Mouse (Mus musculus) kidney, adult 2 months (tissue): ENCODE measurements at regions not wholly inside any gene's neighbourhood (a gene's known extent, or its start where the extent isn't known, plus 50 kb on each side); places are given as distances from the start of the nearest gene placed in this dataset.

Experiments used
- DNase-seq: peaks from one replicate; pipeline ENCODE4 v3.0.0; 2021
- H3K27ac ChIP-seq: fragments of 200-500 bp; 2 replicates; pipeline ENCODE4 v1.5.1; 2012; ENCODE audit warnings: low read depth, low read length, control low read depth, inconsistent platforms; ENCODE audit not compliant: insufficient read depth
- H3K27me3 ChIP-seq: fragments of 200-500 bp; replicated peaks from 2 replicates; pipeline ENCODE4 v1.6.1; 2012; ENCODE audit warnings: mild to moderate bottlenecking, moderate library complexity, low read length, inconsistent platforms; ENCODE audit not compliant: control insufficient read depth, insufficient read depth
- H3K36me3 ChIP-seq: fragments of 200-500 bp; 2 replicates; pipeline ENCODE4 v1.6.1; 2012; ENCODE audit warnings: mild to moderate bottlenecking, moderate library complexity, low read length, inconsistent platforms; ENCODE audit not compliant: control insufficient read depth, insufficient read depth
- H3K4me1 ChIP-seq: fragments of 200-500 bp; 2 replicates; pipeline ENCODE4 v1.6.1; 2011; ENCODE audit warnings: low read length; ENCODE audit not compliant: control insufficient read depth, insufficient read depth
- H3K4me3 ChIP-seq: fragments of 200-500 bp; 2 replicates; pipeline ENCODE4 v1.5.1; 2011; ENCODE audit warnings: mild to moderate bottlenecking, low read depth, low read length, control low read depth; ENCODE audit not compliant: insufficient read depth
- CTCF ChIP-seq: fragments of 200-500 bp; conservative IDR thresholded peaks from 2 replicates; pipeline ENCODE4 v1.5.1; 2011; ENCODE audit warnings: low read depth, mild to moderate bottlenecking, control low read depth, low read length, moderate library complexity, mixed read lengths; ENCODE audit not compliant: insufficient read depth, insufficient read length
- POLR2A ChIP-seq: fragments of 200-500 bp; IDR thresholded peaks from one replicate; pipeline ENCODE4 v1.6.1; 2011; ENCODE audit warnings: low read depth, low read length, control low read depth
- WGBS: fragments of 180-500 bp; shearing (Covaris S2); methylation state at CpG from one replicate; pipeline ENCODE4 v1.1.7; 2018; 5-methylcytosine and 5-hydroxymethylcytosine counted together

- WGBS: 29% methylated on average over 1 of the region's 1 CpGs
- peak; percentile 41 for DNase-seq
- H3K27me3 ChIP-seq: no peaks in the 10 kb centered on the region
- H3K36me3 ChIP-seq: no peaks in the 10 kb centered on the region
- no peak overlapping the region for H3K27ac ChIP-seq
- no peak for TF ChIP-seq POLR2A
- no peak for TF ChIP-seq CTCF
- no peaks in the 10 kb centered on the region for H3K4me1 ChIP-seq
- no peak overlapping the region for H3K4me3 ChIP-seq
Observed at GRCm38 (mm10) chr16:53011847-53012246, 558.0 kb upstream of the Alcam start.

DNA sequence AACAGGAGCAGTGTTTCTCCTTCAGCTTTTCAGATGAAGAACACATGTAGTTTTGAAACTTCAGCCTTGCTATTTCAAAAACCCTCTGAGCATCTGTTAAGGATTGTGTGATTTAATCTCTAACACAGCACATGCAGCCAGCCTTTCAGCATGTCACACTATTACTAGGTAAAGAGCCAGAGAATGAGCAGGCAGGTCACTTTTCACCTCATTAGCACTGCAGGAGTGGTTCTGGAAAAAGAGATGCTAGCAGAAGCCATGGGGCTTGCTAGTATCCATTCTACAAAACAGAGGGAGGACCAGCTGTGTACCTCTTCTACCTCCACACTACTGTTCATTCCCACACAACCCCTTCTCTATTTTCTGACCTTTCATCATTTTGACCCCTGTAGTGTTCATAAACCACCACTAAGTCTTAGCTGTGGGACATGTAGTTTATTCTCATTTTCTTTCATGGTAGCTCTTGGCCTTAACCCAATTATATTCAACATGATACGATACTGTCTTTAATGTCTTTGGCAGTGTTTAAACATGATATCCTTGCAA, 535.1 kb upstream of the Alcam start:
- H3K27me3 ChIP-seq: no peaks in the 10 kb centered on the region
- H3K4me3 ChIP-seq: no peak overlapping the region
- no peak for DNase-seq
- H3K36me3 ChIP-seq: no peaks in the 10 kb centered on the region
- WGBS: 86% methylated on average over 1 of the region's 1 CpGs
- TF ChIP-seq CTCF (no peak), POLR2A (no peak)
- no peaks in the 10 kb centered on the region for H3K4me1 ChIP-seq
- H3K27ac ChIP-seq: no peak overlapping the region

DNA sequence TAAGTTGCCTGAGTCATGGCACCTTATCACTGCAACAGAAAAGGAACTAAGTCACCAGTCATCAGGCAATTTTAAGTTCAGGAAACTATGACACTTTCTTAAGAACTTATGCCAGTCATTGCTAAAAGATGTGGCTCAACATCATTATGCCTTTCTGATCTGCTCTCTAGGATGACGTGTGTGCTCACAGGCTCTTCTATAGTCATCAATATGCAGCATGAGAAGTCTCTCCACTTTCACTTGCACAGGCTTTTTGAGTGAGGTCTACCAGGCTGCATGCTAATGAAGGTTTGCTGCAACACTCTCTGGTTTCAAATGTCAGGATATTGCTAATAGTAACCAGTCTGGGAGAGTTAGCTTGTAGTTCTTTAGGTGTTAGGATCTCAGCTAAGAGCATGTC, 530.5 kb upstream of the Alcam start:
- Histone ChIP-seq H3K4me3 (no peak overlapping the region), H3K4me1 (no peaks in the 10 kb centered on the region), H3K36me3 (no peaks in the 10 kb centered on the region), H3K27me3 (no peaks in the 10 kb centered on the region), H3K27ac (no peak overlapping the region)
- WGBS: 66% methylated on average over 1 of the region's 1 CpGs
- no peak for DNase-seq
- TF ChIP-seq CTCF (no peak), POLR2A (no peak)

- Histone ChIP-seq H3K27me3 (no peaks in the 10 kb centered on the region), H3K36me3 (no peaks in the 10 kb centered on the region), H3K4me1 (no peaks in the 10 kb centered on the region), H3K27ac (no peak overlapping the region), H3K4me3 (no peak overlapping the region)
- TF ChIP-seq CTCF (no peak), POLR2A (no peak)
- no peak for DNase-seq
- 87% methylated on average over 2 of the region's 2 CpGs for whole genome bisulfite sequencing
Observed at GRCm38 (mm10) chr16:52980995-52981394, 527.1 kb upstream of the Alcam start.

DNA sequence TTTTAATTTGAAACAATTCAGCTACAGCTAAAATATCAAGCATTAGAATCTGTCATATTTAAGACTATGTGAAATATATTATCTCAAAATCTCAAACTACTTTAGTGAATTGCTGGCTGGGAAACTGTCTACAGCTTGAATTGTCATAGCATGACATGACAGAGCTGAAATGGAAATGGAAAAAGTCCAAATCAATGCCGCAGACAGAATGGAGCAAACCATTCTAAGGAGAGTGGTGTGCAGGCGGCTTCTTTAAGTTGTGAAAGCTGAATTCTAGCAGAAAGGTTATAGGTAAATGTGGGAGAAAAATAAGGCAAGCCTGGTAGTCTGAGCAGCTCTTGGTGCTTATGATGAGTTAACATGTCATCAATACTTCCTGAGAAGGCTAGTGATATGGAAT, 518.9 kb upstream of the Alcam start:
- H3K36me3 ChIP-seq: no peaks in the 10 kb centered on the region
- H3K4me3 ChIP-seq: no peak overlapping the region
- 94% methylated on average over 2 of the region's 2 CpGs for WGBS
- TF ChIP-seq POLR2A: no peak
- no peak for TF ChIP-seq CTCF
- no peaks in the 10 kb centered on the region for H3K4me1 ChIP-seq
- DNase-seq: no peak
- no peak overlapping the region for H3K27ac ChIP-seq
- no peaks in the 10 kb centered on the region for H3K27me3 ChIP-seq

- TF ChIP-seq CTCF (no peak), POLR2A (no peak)
- H3K27me3 ChIP-seq: no peaks in the 10 kb centered on the region
- no peak for DNase-seq
- H3K4me3 ChIP-seq: no peak overlapping the region
- no peaks in the 10 kb centered on the region for H3K4me1 ChIP-seq
- no peaks in the 10 kb centered on the region for H3K36me3 ChIP-seq
- no peak overlapping the region for H3K27ac ChIP-seq
- WGBS: 88% methylated on average over 4 of the region's 4 CpGs
Observed at GRCm38 (mm10) chr16:52947679-52948078, 493.8 kb upstream of the Alcam start.

DNA sequence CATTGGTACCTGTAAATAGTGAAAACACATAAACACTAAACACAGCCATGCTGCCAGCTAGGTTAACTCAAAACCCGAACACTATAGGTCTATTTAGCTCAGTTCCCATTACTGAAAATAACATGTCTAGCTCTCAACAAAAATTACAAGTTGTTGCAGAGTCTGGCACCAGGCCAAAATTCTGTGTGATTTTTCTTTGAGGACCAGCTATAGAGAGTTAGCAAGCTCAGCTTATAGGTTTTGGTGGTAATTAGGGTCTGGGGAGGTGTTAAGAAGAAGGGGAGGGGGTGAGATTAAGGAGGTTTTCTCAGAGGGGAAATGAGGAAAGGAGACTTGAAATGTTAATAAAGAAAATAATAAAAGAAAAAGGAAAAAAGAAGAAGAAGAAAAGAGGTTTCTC, 480.9 kb upstream of the Alcam start:
- no peak for DNase-seq
- Histone ChIP-seq H3K36me3 (no peaks in the 10 kb centered on the region), H3K4me3 (no peak overlapping the region), H3K4me1 (no peaks in the 10 kb centered on the region), H3K27me3 (no peaks in the 10 kb centered on the region; the same call in 1 of the 2 replicates), H3K27ac (no peak overlapping the region)
- WGBS: 86% methylated on average over 1 of the region's 1 CpGs
- TF ChIP-seq CTCF (no peak), POLR2A (no peak)
